In the genomic region with DNA sequence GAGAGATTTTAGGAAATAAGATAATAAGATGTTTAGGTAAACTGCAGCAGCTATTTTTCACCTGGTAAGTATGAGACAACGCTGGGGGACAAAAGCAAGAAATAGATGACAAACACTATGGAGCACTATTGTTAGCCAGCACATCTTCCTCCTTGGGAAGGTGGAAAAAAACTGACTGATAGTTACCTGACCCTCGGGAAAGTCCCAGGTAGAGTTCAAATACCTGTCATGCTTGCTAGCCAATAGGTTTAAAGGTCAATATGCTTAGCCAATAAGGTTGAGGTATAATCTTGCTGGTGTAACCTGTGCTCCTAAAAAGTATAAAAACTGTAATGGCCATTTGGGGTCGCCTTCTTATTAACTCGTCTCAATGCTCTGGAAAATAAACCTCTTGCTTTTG, we compare ENCODE assay signal across 8 mouse cellular contexts. TPM values are rescaled to one million over a fixed set of nuclear protein-coding genes. Genes with fewer than 3 reads are reported as not detected.
DNase-seq lines count a peak whose midpoint lies in the region; ATAC-seq and TF ChIP-seq lines count a peak whose summit lies in the region.

No protein-coding gene starts in this region.

- 23% methylated on average over 4 of the region's 4 CpGs for WGBS in heart, embryonic 10.5 days
- WGBS in hindbrain, embryonic 10.5 days: 19% methylated on average over 4 of the region's 4 CpGs
- 44% methylated on average over 4 of the region's 4 CpGs for WGBS in macrophage (ENCODE audit: missing documents)

- H3K79me2 ChIP-seq in macrophage (ENCODE audit: inconsistent target): peaks cover 42% of the 10 kb centered on the region

- H3K9me3 ChIP-seq in heart, embryonic 10.5 days: no peaks in the 10 kb centered on the region
- H3K9me3 ChIP-seq in E14TG2a.4 (ENCODE audit: low read length): no peaks in the 10 kb centered on the region
- H3K9me3 ChIP-seq in hindbrain, embryonic 10.5 days: no peaks in the 10 kb centered on the region

- no peak for TF ChIP-seq CTCF in E14TG2a.4 (conservative IDR thresholded peaks at IDR 0.05; ENCODE audit: low read length)

- peaks cover 12% of the 10 kb centered on the region for H3K4me1 ChIP-seq in heart, embryonic 10.5 days
- peaks cover 22% of the 10 kb centered on the region for H3K4me1 ChIP-seq in E14TG2a.4 (replicated peaks; ENCODE audit: low read depth, low read length)
- H3K4me1 ChIP-seq in hindbrain, embryonic 10.5 days (replicated peaks): peaks cover 17% of the 10 kb centered on the region

- H3K27me3 ChIP-seq in heart, embryonic 10.5 days (ENCODE audit: insufficient read depth, poor library complexity, severe bottlenecking): no peaks in the 10 kb centered on the region
- no peaks in the 10 kb centered on the region for H3K27me3 ChIP-seq in E14TG2a.4 (ENCODE audit: insufficient read depth, low read length)
- H3K27me3 ChIP-seq in hindbrain, embryonic 10.5 days (ENCODE audit: insufficient read depth, poor library complexity, severe bottlenecking): no peaks in the 10 kb centered on the region

- H3K36me3 ChIP-seq in heart, embryonic 10.5 days: peaks cover 5% of the 10 kb centered on the region
- H3K36me3 ChIP-seq in E14TG2a.4 (ENCODE audit: insufficient read depth, low read length) (no peaks in the 10 kb centered on the region), macrophage (ENCODE audit: inconsistent target) (no peaks in the 10 kb centered on the region)
- peaks cover 7% of the 10 kb centered on the region; the same call in 1 of the 2 replicates for H3K36me3 ChIP-seq in hindbrain, embryonic 10.5 days

- ATAC-seq in erythroid progenitor cell, adult 5-6 weeks (replicated peaks; ENCODE audit: low FRiP score, poor library complexity, severe bottlenecking): no peak

- no peak for DNase-seq in heart, embryonic 10.5 days (ENCODE audit: low spot score)
- no peak for DNase-seq in heart, postnatal 4 days
- DNase-seq in hindbrain, embryonic 10.5 days (ENCODE audit: low spot score): no peak
- no peak for DNase-seq in right cerebral cortex, adult 2 months (ENCODE audit: low spot score in 2 of 2)
- DNase-seq in urinary bladder, postnatal 14 days (ENCODE audit: low spot score): no peak

- H3K4me3 ChIP-seq in heart, embryonic 10.5 days: peak overlapping the region; percentile 88
- H3K4me3 ChIP-seq in E14TG2a.4 (replicated peaks; ENCODE audit: low read length): peak overlapping the region; percentile 85
- peak overlapping the region; percentile 84 for H3K4me3 ChIP-seq in hindbrain, embryonic 10.5 days
- H3K4me3 ChIP-seq in macrophage (ENCODE audit: inconsistent target): peak overlapping the region; percentile 99

- H3K27ac ChIP-seq in heart, embryonic 10.5 days: peak overlapping the region; percentile 86
- H3K27ac ChIP-seq in hindbrain, embryonic 10.5 days: peak overlapping the region; percentile 86
- H3K27ac ChIP-seq in macrophage: peak overlapping the region; percentile 69

RNA-seq across cellular contexts. Expression of gene Zfp950, which starts 0.7 kb away (rescaled TPM):
- 21.8 and 26.0 TPM in 2 replicates for polyA plus RNA-seq in heart, embryonic 10.5 days (2016; fragmentation: Nextera tagmentation; extraction: Ambion mirVana)
- 10 to 100 TPM; 18.8 to 19.1 TPM for total RNA-seq in heart, postnatal 4 days (2021)
- 18.6 and 21.6 TPM in 2 replicates for polyA plus RNA-seq in hindbrain, embryonic 10.5 days (2016; fragmentation: Nextera tagmentation; extraction: Ambion mirVana)
- total RNA-seq in macrophage (2018; cell fraction: chromatin; rRNA removed): 100 to 1,000 TPM in 20 of 26 experiments, 10 to 100 TPM in 6; 52.0 to 295 (median 150) TPM
- total RNA-seq in macrophage (2018; cell fraction: cytosol; rRNA removed): 10 to 100 TPM in 9 of 26 experiments, 1 to 10 TPM in 17; 2.3 to 15.1 (median 6.2) TPM
- total RNA-seq in macrophage (2018; cell fraction: nucleus; rRNA removed): 100 to 1,000 TPM in 14 of 26 experiments, 10 to 100 TPM in 12; 42.3 to 218 (median 103) TPM
- polyA plus RNA-seq in macrophage (2018): 11.0 to 17.1 TPM (median 15.2 TPM) in 3 replicates
- total RNA-seq in erythroid progenitor cell, adult 5-6 weeks (2015; ENCODE audit: low replicate concordance): 19.8 and 25.2 TPM in 2 replicates
- total RNA-seq in erythroid progenitor cell, adult 5-6 weeks (2017; ENCODE audit: low replicate concordance): 15.0 and 27.2 TPM in 2 replicates

RNA-seq across cellular contexts. Expression of gene Gm7102, which starts 34.8 kb away (rescaled TPM):
- 0.09 and 0.10 TPM in 2 replicates for polyA plus RNA-seq in heart, embryonic 10.5 days (2016; fragmentation: Nextera tagmentation; extraction: Ambion mirVana)
- total RNA-seq in heart, postnatal 4 days (2021): under 1 TPM in 1 of 2 experiments, not detected in 1; 0.45 TPM
- not detected in 2 replicates for polyA plus RNA-seq in hindbrain, embryonic 10.5 days (2016; fragmentation: Nextera tagmentation; extraction: Ambion mirVana)
- not detected for total RNA-seq in macrophage (2018; cell fraction: chromatin; rRNA removed)
- total RNA-seq in macrophage (2018; cell fraction: cytosol; rRNA removed): not detected
- not detected for total RNA-seq in macrophage (2018; cell fraction: nucleus; rRNA removed)
- not detected in 3 replicates for polyA plus RNA-seq in macrophage (2018)
- not detected in 2 replicates for total RNA-seq in erythroid progenitor cell, adult 5-6 weeks (2015; ENCODE audit: low replicate concordance)
- total RNA-seq in erythroid progenitor cell, adult 5-6 weeks (2017; ENCODE audit: low replicate concordance): not detected in 2 replicates

RNA-seq across cellular contexts. Expression of gene Gm6020, which starts 42.4 kb away (rescaled TPM):
- not detected in 2 replicates for polyA plus RNA-seq in heart, embryonic 10.5 days (2016; fragmentation: Nextera tagmentation; extraction: Ambion mirVana)
- not detected for total RNA-seq in heart, postnatal 4 days (2021)
- not detected in 2 replicates for polyA plus RNA-seq in hindbrain, embryonic 10.5 days (2016; fragmentation: Nextera tagmentation; extraction: Ambion mirVana)
- not detected for total RNA-seq in macrophage (2018; cell fraction: chromatin; rRNA removed)
- not detected for total RNA-seq in macrophage (2018; cell fraction: cytosol; rRNA removed)
- total RNA-seq in macrophage (2018; cell fraction: nucleus; rRNA removed): not detected
- not detected in 3 replicates for polyA plus RNA-seq in macrophage (2018)
- total RNA-seq in erythroid progenitor cell, adult 5-6 weeks (2015; ENCODE audit: low replicate concordance): not detected in 2 replicates
- total RNA-seq in erythroid progenitor cell, adult 5-6 weeks (2017; ENCODE audit: low replicate concordance): not detected in 2 replicates
